Mouse (Mus musculus): ENCODE measurements around the gene Rere. TPM values are rescaled to one million over a fixed set of nuclear protein-coding genes. Genes with fewer than 3 reads are reported as not detected.

Rere gene
- total and polyA plus RNA-seq, 2 experiments from 2014 or later: 25.9 to 32.9 TPM

GRCm38 (mm10) chr4:150361986-150362691 is 80.7 kb downstream of the Rere start:
- ATAC-seq (no peak), DNase-seq (ENCODE audit: low spot score) (no peak)
- Histone ChIP-seq H3K4me2 (ENCODE audit: low read depth, low read length) (no peak overlapping the region), H3K4me3 (ENCODE audit: low read length) (no peak overlapping the region), H3K27me3 (ENCODE audit: insufficient read depth, low read length) (no peaks in the 10 kb centered on the region), H3K36me3 (ENCODE audit: insufficient read depth, low read length) (no peaks in the 10 kb centered on the region), H3K27ac (no peak overlapping the region; the same call in 1 of the 2 replicates), H3K9ac (replicated peaks; ENCODE audit: low read length) (no peak overlapping the region), H3K9me3 (ENCODE audit: low read length) (no peaks in the 10 kb centered on the region), H3K4me1 (ENCODE audit: insufficient read depth, low read length) (0 out of 2 replicates have a peak, but pooled peaks cover 9% of the 10 kb centered on the region)
- TF ChIP-seq CTCF (IDR thresholded peaks at IDR 0.05; ENCODE audit: low read depth): no peak
- 17% methylated on average over 8 of the region's 8 CpGs for whole genome bisulfite sequencing

GRCm38 (mm10) chr4:150362858-150363257 is 81.4 kb downstream of the Rere start:
- no peaks in the 10 kb centered on the region for H3K27me3 ChIP-seq (ENCODE audit: insufficient read depth, low read length)
- DNase-seq (ENCODE audit: low spot score): no peak
- no peak for ATAC-seq
- no peak overlapping the region for H3K27ac ChIP-seq
- no peak overlapping the region for H3K9ac ChIP-seq (replicated peaks; ENCODE audit: low read length)
- no peak overlapping the region for H3K4me3 ChIP-seq (ENCODE audit: low read length)
- no peak overlapping the region for H3K4me2 ChIP-seq (ENCODE audit: low read depth, low read length)
- 49% methylated on average over 5 of the region's 5 CpGs for WGBS
- H3K9me3 ChIP-seq (ENCODE audit: low read length): no peaks in the 10 kb centered on the region
- no peaks in the 10 kb centered on the region for H3K36me3 ChIP-seq (ENCODE audit: insufficient read depth, low read length)
- TF ChIP-seq CTCF (IDR thresholded peaks at IDR 0.05; ENCODE audit: low read depth): no peak
- 0 out of 2 replicates have a peak, but pooled peaks cover 9% of the 10 kb centered on the region for H3K4me1 ChIP-seq (ENCODE audit: insufficient read depth, low read length)

GRCm38 (mm10) chr4:150364786-150365185 is 83.3 kb downstream of the Rere start:
- H3K9ac ChIP-seq (replicated peaks; ENCODE audit: low read length): no peak overlapping the region
- 0 out of 2 replicates have a peak, but pooled peaks cover 9% of the 10 kb centered on the region for H3K4me1 ChIP-seq (ENCODE audit: insufficient read depth, low read length)
- no peaks in the 10 kb centered on the region for H3K9me3 ChIP-seq (ENCODE audit: low read length)
- DNase-seq (ENCODE audit: low spot score) (no peak), ATAC-seq (no peak)
- TF ChIP-seq CTCF (IDR thresholded peaks at IDR 0.05; ENCODE audit: low read depth): no peak
- no peaks in the 10 kb centered on the region for H3K27me3 ChIP-seq (ENCODE audit: insufficient read depth, low read length)
- no peak overlapping the region for H3K27ac ChIP-seq
- 87% methylated on average over 2 of the region's 2 CpGs for WGBS
- no peak overlapping the region for H3K4me2 ChIP-seq (ENCODE audit: low read depth, low read length)
- H3K4me3 ChIP-seq (ENCODE audit: low read length): no peak overlapping the region
- no peaks in the 10 kb centered on the region for H3K36me3 ChIP-seq (ENCODE audit: insufficient read depth, low read length)

DNA sequence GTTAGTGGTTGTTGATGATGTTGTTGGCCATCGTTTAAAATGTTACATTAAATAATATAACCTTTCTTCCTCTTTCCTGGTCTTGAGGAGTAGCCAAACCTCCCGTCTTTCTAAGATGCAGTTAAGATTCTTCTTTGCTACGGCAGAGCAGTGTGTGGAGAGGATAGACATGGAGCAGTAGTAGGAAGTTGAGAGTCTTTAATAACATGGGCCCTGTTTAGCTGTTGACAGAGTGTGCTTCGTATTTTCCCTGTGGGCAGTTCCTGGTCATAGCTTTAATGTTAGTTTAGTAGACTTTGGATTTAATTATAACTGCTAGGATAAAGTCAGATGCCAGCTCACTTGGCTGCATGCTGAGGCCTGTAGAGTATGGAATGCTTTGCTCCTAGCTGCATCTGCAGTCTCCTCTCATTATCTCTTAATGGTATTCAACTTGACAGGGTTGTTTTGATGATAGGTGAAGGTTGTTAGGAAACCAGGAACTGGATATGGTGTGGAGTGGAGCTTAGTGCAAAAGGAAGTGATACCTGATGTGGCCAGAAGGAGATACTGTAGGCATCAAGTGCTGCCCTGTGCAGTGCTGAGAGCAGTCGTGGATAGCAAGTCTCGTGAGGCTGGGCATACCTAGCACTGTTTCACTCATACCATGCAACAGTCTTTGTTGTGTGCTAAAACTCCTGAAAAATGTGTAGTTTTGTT is 85.2 kb downstream of the Rere start:
- 57% methylated on average over 6 of the region's 6 CpGs for WGBS
- peak; percentile 43; the same call in 1 of the 2 replicates for ATAC-seq
- H3K27ac ChIP-seq: no peak overlapping the region

DNA sequence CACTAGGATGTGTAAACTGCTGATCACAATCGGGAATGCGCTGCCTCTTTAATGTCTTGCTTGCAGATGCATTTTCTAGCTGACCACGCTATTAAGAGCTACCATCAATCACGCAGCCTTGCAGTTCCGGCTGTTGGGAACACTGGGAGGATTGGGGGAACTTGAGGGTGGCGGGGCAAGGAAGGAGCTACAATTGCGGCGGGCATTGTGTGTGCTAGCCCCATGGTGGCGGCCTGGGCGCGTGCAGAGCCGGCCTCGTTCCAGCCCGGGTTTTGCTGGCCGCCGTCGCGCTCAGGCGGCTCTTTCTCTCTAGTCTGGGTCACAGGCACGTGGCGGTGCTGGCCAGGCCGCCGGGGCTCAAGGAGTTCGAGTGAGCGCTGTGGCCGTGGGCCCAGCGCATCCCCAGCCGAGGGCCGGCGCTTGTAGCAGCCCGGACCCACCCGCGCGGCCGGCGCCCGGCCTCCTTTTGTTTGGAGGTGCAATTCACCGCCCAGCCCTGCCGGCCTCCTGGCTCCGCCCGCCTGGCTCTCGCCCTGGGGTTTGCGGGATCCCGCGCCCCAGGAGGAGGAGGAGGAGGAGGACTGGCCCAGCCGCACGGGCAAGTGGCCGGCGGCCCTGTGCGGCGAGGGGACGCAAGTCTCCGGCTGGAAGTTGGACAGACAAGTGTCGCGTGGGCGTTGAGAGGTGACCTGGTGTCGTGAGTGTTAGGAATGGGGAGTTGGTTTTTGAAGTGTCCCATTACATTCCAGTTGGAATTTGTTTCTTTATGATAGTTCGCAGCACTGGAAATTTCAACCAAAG is 90.3 kb downstream of the Rere start:
- peak overlapping the region; percentile 85 for H3K27ac ChIP-seq
- DNase-seq (ENCODE audit: low spot score) (peak; percentile 86), ATAC-seq (peak; percentile 93)
- H3K9me3 ChIP-seq (ENCODE audit: low read length): no peaks in the 10 kb centered on the region
- no peaks in the 10 kb centered on the region for H3K36me3 ChIP-seq (ENCODE audit: insufficient read depth, low read length)
- peak overlapping the region; percentile 75 for H3K9ac ChIP-seq (replicated peaks; ENCODE audit: low read length)
- H3K4me2 ChIP-seq (ENCODE audit: low read depth, low read length): peak overlapping the region; percentile 95
- TF ChIP-seq CTCF (IDR thresholded peaks at IDR 0.05; ENCODE audit: low read depth): 0 out of 2 replicates have a peak, but pooled peaks have one; percentile 13
- H3K27me3 ChIP-seq (ENCODE audit: insufficient read depth, low read length): no peaks in the 10 kb centered on the region
- under 1% methylated on average over 55 of the region's 58 CpGs for WGBS
- H3K4me3 ChIP-seq (ENCODE audit: low read length): peak overlapping the region; percentile 54
- H3K4me1 ChIP-seq (ENCODE audit: insufficient read depth, low read length): peaks cover 21% of the 10 kb centered on the region

More for the DNA sequence above, 85.2 kb downstream of the Rere start:
- H3K4me3 ChIP-seq (ENCODE audit: low read length): no peak overlapping the region
- peak; percentile 44 for TF ChIP-seq CTCF (IDR thresholded peaks at IDR 0.05; ENCODE audit: low read depth)
- H3K27me3 ChIP-seq (ENCODE audit: insufficient read depth, low read length): no peaks in the 10 kb centered on the region
- no peak overlapping the region for H3K4me2 ChIP-seq (ENCODE audit: low read depth, low read length)
- H3K36me3 ChIP-seq (ENCODE audit: insufficient read depth, low read length): no peaks in the 10 kb centered on the region
- no peak for DNase-seq (ENCODE audit: low spot score)
- H3K4me1 ChIP-seq (ENCODE audit: insufficient read depth, low read length): 0 out of 2 replicates have a peak, but pooled peaks cover 13% of the 10 kb centered on the region
- no peaks in the 10 kb centered on the region for H3K9me3 ChIP-seq (ENCODE audit: low read length)
- H3K9ac ChIP-seq (replicated peaks; ENCODE audit: low read length): no peak overlapping the region

- ATAC-seq: no peak
These were observed 91.2 kb downstream of the Rere start for GRCm38 (mm10) chr4:150372631-150373041.

More at GRCm38 (mm10) chr4:150372631-150373041, 91.2 kb downstream of the Rere start:
- H3K27me3 ChIP-seq (ENCODE audit: insufficient read depth, low read length): no peaks in the 10 kb centered on the region
- 5% methylated on average over 3 of the region's 3 CpGs for WGBS
- peak overlapping the region; percentile 95 for H3K4me2 ChIP-seq (ENCODE audit: low read depth, low read length)
- peaks cover 21% of the 10 kb centered on the region for H3K4me1 ChIP-seq (ENCODE audit: insufficient read depth, low read length)
- DNase-seq (ENCODE audit: low spot score): peak; percentile 41
- no peak overlapping the region; the same call in 1 of the 2 replicates for H3K9ac ChIP-seq (replicated peaks; ENCODE audit: low read length)
- H3K27ac ChIP-seq: peak overlapping the region; percentile 85; the same call in 1 of the 2 replicates
- H3K4me3 ChIP-seq (ENCODE audit: low read length): peak overlapping the region; percentile 54
- H3K36me3 ChIP-seq (ENCODE audit: insufficient read depth, low read length): no peaks in the 10 kb centered on the region
- no peaks in the 10 kb centered on the region for H3K9me3 ChIP-seq (ENCODE audit: low read length)
- no peak for TF ChIP-seq CTCF (IDR thresholded peaks at IDR 0.05; ENCODE audit: low read depth)
